Mouse (Mus musculus): ENCODE results near the gene Tmprss9. TPM values are rescaled to one million over a fixed set of nuclear protein-coding genes. Genes with fewer than 3 reads are reported as not detected.

The Tmprss9 gene
- polyA plus RNA-seq (2017; shearing (Covaris generic)), result not detected

GRCm38 (mm10) chr10:80871581-80871980, at the start of gene Tmprss9:
Gene Tmprss9, plus strand, starts transcription at chr10:80871848.

DNA sequence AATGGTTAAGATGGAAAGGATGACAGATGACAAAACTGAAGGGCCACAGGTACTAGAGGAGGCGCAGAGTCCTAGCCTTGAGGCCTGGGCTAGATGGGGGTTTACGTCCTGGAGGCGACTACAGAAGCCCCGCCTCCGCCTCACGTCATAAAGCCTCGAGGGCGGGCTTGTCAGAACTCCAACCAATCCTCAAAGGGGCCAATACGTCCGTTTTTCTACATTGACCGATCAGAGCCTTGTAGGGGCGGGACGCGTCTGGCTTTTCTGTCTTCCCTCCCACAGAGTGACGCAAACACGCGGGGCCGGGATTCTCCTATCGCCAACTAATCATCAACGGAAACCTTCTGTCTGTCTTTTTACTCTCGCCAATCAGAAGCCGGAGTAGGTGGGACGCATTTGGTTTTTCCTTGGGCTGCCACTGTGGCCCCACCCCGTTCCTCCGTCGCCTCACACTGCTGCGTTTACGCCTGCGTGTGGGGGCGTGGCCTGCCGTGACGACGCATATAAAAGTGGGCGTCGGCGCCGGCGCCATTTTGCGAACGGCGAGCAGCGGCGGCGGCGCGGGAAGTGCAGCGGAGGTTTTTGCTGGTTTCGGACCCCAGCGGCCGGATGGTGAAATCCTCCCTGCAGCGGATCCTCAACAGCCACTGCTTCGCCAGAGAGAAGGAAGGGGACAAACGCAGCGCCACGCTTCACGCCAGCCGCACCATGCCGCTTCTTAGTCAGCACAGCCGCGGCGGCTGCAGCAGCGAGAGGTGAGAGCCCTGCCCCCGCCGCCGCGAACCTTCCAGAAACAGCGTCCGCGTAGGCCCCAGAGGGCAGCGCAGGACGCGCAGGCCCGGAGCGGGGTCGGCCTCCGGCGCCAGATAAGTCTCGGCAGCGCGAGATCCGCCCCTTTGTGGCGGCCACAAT, 45.2 kb upstream of the Tmprss9 start, which contains the start of gene Oaz1:
Gene Oaz1 (plus strand): TSS at position 506 of the 912 bp plus-strand sequence.

GRCm38 (mm10) chr10:80843931-80844547, 27.6 kb upstream of the Tmprss9 start, which contains the start of gene Lingo3:
Gene Lingo3, minus strand, starts transcription at chr10:80844039.

DNA sequence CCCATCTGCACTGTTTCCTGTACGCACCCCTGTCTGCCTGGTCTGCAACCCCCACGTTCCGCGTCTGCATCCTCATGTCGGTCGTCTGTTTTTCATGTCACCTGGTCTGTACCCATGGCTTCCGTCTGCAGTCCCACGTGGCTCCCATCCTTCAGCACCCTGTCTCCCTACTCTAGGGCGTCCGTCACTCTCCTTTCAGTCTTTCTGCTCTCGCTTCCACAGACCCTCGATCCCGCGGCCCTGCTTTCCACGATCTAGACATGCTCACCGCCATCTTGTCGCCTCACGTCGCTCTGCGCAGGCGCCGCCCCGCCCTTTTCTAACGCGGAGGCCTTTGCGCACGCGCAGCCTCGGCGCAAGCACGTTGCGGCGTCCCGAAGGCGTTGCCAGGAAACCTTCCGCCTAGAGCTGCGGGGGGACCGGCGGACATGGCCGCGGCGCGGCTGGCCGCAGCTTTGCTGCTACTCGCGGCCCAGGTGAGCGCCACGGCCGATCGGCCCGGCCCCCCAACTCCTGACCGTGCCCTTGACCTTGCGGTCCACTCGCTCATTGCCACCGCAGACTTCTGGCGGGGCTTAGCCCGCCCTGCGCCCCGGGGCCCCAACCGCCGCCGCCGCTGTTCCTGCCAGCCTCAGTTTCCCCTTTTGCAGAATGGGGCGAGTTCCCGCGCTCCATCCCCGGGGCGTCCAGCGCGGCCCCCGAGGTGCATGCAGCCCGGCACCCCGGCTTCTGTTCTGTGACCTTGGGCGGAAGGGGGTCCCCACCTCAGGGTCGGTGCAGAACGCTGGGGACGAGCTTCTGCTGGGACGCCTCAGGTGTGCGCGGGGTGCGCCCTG, 16.5 kb upstream of the Tmprss9 start, which contains the start of the genes Lsm7 and Sppl2b:
Gene Lsm7 (minus strand): TSS at position 297 of the 836 bp plus-strand sequence.
Gene Sppl2b (plus strand): TSS at position 363 of the 836 bp plus-strand sequence.

GRCm38 (mm10) chr10:80900318-80901247, 28.9 kb downstream of the Tmprss9 start, which contains the start of gene Timm13:
Gene Timm13, minus strand, starts transcription at chr10:80900969.

GRCm38 (mm10) chr10:80917779-80918434, 46.3 kb downstream of the Tmprss9 start, which contains the start of gene Lmnb2:
Gene Lmnb2, minus strand, starts transcription at chr10:80918245.

GRCm38 (mm10) chr10:80929299-80930226, 57.9 kb downstream of the Tmprss9 start, which contains the start of gene Gadd45b:
Gene Gadd45b, plus strand, starts transcription at chr10:80930073.

Other genes with a start within 250 kb of the Tmprss9 start
- 8.2 TPM for gene Csnk1g2, start 249.0 kb upstream of the Tmprss9 start, polyA plus RNA-seq (2017; shearing (Covaris generic))
- 2.7 TPM for gene Btbd2, start 214.8 kb upstream of the Tmprss9 start, polyA plus RNA-seq (2017; shearing (Covaris generic))
- gene Mknk2, start 193.7 kb upstream of the Tmprss9 start, polyA plus RNA-seq (2017; shearing (Covaris generic)), result 19.0 TPM
- 412 TPM for gene Mob3a, start 169.9 kb upstream of the Tmprss9 start, polyA plus RNA-seq (2017; shearing (Covaris generic))
- gene Izumo4, start 169.7 kb upstream of the Tmprss9 start, polyA plus RNA-seq (2017; shearing (Covaris generic)), result 148 TPM
- 42.7 TPM for gene Ap3d1, start 129.6 kb upstream of the Tmprss9 start, polyA plus RNA-seq (2017; shearing (Covaris generic))
- 8.4 TPM for gene Dot1l, start 116.6 kb upstream of the Tmprss9 start, polyA plus RNA-seq (2017; shearing (Covaris generic))
- gene Sf3a2, start 73.7 kb upstream of the Tmprss9 start, polyA plus RNA-seq (2017; shearing (Covaris generic)), result 75.0 TPM
- gene Plekhj1, start 73.2 kb upstream of the Tmprss9 start, polyA plus RNA-seq (2017; shearing (Covaris generic)), result 206 TPM
- not detected for gene Amh, start 66.6 kb upstream of the Tmprss9 start, polyA plus RNA-seq (2017; shearing (Covaris generic))
- not detected for gene Jsrp1, start 58.4 kb upstream of the Tmprss9 start, polyA plus RNA-seq (2017; shearing (Covaris generic))
- 2,065 TPM for gene Oaz1, start 45.2 kb upstream of the Tmprss9 start, polyA plus RNA-seq (2017; shearing (Covaris generic))
- gene Lingo3, start 27.8 kb upstream of the Tmprss9 start, polyA plus RNA-seq (2017; shearing (Covaris generic)), result not detected
- gene Lsm7, start 16.6 kb upstream of the Tmprss9 start, polyA plus RNA-seq (2017; shearing (Covaris generic)), result 190 TPM
- 41.4 TPM for gene Sppl2b, start 16.6 kb upstream of the Tmprss9 start, polyA plus RNA-seq (2017; shearing (Covaris generic))
- 242 TPM for gene Timm13, start 29.1 kb downstream of the Tmprss9 start, polyA plus RNA-seq (2017; shearing (Covaris generic))
- gene Lmnb2, start 46.4 kb downstream of the Tmprss9 start, polyA plus RNA-seq (2017; shearing (Covaris generic)), result 16.4 TPM
- gene Gadd45b, start 58.2 kb downstream of the Tmprss9 start, polyA plus RNA-seq (2017; shearing (Covaris generic)), result 93.9 TPM
- 0.09 TPM for gene Gng7, start 143.1 kb downstream of the Tmprss9 start, polyA plus RNA-seq (2017; shearing (Covaris generic))
- gene Diras1, start 153.8 kb downstream of the Tmprss9 start, polyA plus RNA-seq (2017; shearing (Covaris generic)), result not detected
- gene Slc39a3, start 165.6 kb downstream of the Tmprss9 start, polyA plus RNA-seq (2017; shearing (Covaris generic)), result 15.1 TPM
- gene Sgta, start 188.3 kb downstream of the Tmprss9 start, polyA plus RNA-seq (2017; shearing (Covaris generic)), result 116 TPM
- 13.1 TPM for gene Thop1, start 198.2 kb downstream of the Tmprss9 start, polyA plus RNA-seq (2017; shearing (Covaris generic))
- not detected for gene Creb3l3, start 227.0 kb downstream of the Tmprss9 start, polyA plus RNA-seq (2017; shearing (Covaris generic))
- gene Map2k2, start 234.1 kb downstream of the Tmprss9 start, polyA plus RNA-seq (2017; shearing (Covaris generic)), result 37.8 TPM